Mouse (Mus musculus) adrenal gland, adult 8-10 months (tissue): ENCODE results near the gene 2410004B18Rik. TPM values are rescaled to one million over a fixed set of nuclear protein-coding genes. Genes with fewer than 3 reads are reported as not detected.
"Not testable (repeated sequence)": the region's sequence is repeated elsewhere in the genome, so short reads cannot be mapped to it uniquely, and the experiment has no call there.

Experiments used
- DNase-seq: peaks from one replicate; pipeline ENCODE4 v3.0.0; 2022
- total RNA-seq, 4 experiments: library from RNA; stranded (reverse); gene quantifications; 2 replicates each; pipeline ENCODE4 v1.2.4; 2022

Gene 2410004B18Rik
- 10 to 100 TPM; 17.4 to 25.4 (median 22.4) TPM for total RNA-seq

GRCm38 (mm10) chr3:145937505-145938404 lies at the start of gene 2410004B18Rik:
2410004B18Rik (plus strand) TSS chr3:145938014.
- peak; percentile 84 for DNase-seq

GRCm38 (mm10) chr3:145890346-145891132 lies 47.3 kb upstream of the 2410004B18Rik start:
- no peak for DNase-seq

- no peak for DNase-seq
These were observed 45.4 kb upstream of the 2410004B18Rik start for GRCm38 (mm10) chr3:145892451-145892850.

GRCm38 (mm10) chr3:145894131-145894530 lies 43.7 kb upstream of the 2410004B18Rik start:
- no peak for DNase-seq

GRCm38 (mm10) chr3:145897749-145898148 lies 40.1 kb upstream of the 2410004B18Rik start:
- no peak for DNase-seq

GRCm38 (mm10) chr3:145899832-145900231 lies 38.0 kb upstream of the 2410004B18Rik start:
- DNase-seq = no peak

GRCm38 (mm10) chr3:145903530-145903929 lies 34.3 kb upstream of the 2410004B18Rik start:
- no peak for DNase-seq

GRCm38 (mm10) chr3:145904850-145905776 lies 32.7 kb upstream of the 2410004B18Rik start:
- DNase-seq = peak; percentile 12

- no peak for DNase-seq
These were observed 31.2 kb upstream of the 2410004B18Rik start for GRCm38 (mm10) chr3:145906582-145906981.

GRCm38 (mm10) chr3:145912512-145912911 lies 25.3 kb upstream of the 2410004B18Rik start:
- DNase-seq = no peak

- DNase-seq = no peak
These were observed 24.6 kb upstream of the 2410004B18Rik start for GRCm38 (mm10) chr3:145913263-145913662.

- not testable (repeated sequence) for DNase-seq
These were observed 23.9 kb upstream of the 2410004B18Rik start for GRCm38 (mm10) chr3:145913942-145914341.

GRCm38 (mm10) chr3:145916374-145916773 lies 21.4 kb upstream of the 2410004B18Rik start:
- no peak for DNase-seq

GRCm38 (mm10) chr3:145916826-145917225 lies 21.0 kb upstream of the 2410004B18Rik start:
- DNase-seq = no peak

GRCm38 (mm10) chr3:145922019-145922854 lies 15.6 kb upstream of the 2410004B18Rik start, which contains the start of gene Bcl10:
Bcl10 (plus strand) TSS chr3:145922804.
- DNase-seq = no peak

- no peak for DNase-seq
These were observed 14.8 kb upstream of the 2410004B18Rik start for GRCm38 (mm10) chr3:145922971-145923370.

- peak; percentile 99 for DNase-seq
These were observed 13.8 kb upstream of the 2410004B18Rik start for GRCm38 (mm10) chr3:145923874-145924577.

- DNase-seq = peak; percentile 41
These were observed 13.0 kb upstream of the 2410004B18Rik start for GRCm38 (mm10) chr3:145924649-145925337.

GRCm38 (mm10) chr3:145925506-145925905 lies 12.3 kb upstream of the 2410004B18Rik start:
- DNase-seq = no peak
